Mouse (Mus musculus): ENCODE measurements around the gene Card6. TPM values are rescaled to one million over a fixed set of nuclear protein-coding genes. Genes with fewer than 3 reads are reported as not detected.

Gene Card6
- total and polyA plus RNA-seq, 3 experiments, result 0.08 to 0.13 TPM; not detected in 1

GRCm38 (mm10) chr15:5106293-5106692 lies 2.0 kb downstream of the Card6 start:
- peak; percentile 55 for DNase-seq (ENCODE audit: low read depth, low spot score)
- Histone ChIP-seq H3K9ac (ENCODE audit: control insufficient read depth, low read depth, low read length, poor library complexity, severe bottlenecking) (no peak overlapping the region), H3K79me2 (ENCODE audit: control insufficient read depth, insufficient read depth, low read length, poor library complexity) (no peaks in the 10 kb centered on the region), H3K4me1 (ENCODE audit: control insufficient read depth in 1 of 2, insufficient read depth in 2 of 2, low read length in 2 of 2) (peaks cover 0 to 11% of the 10 kb centered on the region in 2 experiments; a peak in 2 of 4 replicates), H3K27ac (ENCODE audit: control insufficient read depth, low read depth, low read length) (no peak overlapping the region), H3K9me3 (replicated peaks; ENCODE audit: insufficient read depth, low read length) (no peaks in the 10 kb centered on the region), H3K36me3 (ENCODE audit: control insufficient read depth in 1 of 2, insufficient read depth in 2 of 2, low read length in 2 of 2) (peaks cover 0 to 4% of the 10 kb centered on the region in 2 experiments; a peak in 1 of 4 replicates), H3K4me3 (ENCODE audit: control insufficient read depth in 1 of 2, insufficient read depth in 1 of 2, low read depth in 2 of 2, low read length in 2 of 2) (no peak overlapping the region), H3K27me3 (ENCODE audit: control insufficient read depth in 1 of 2, insufficient read depth in 2 of 2, low read length in 2 of 2) (no peaks in the 10 kb centered on the region)
- TF ChIP-seq RAD21 (IDR thresholded peaks at IDR 0.05; ENCODE audit: low read depth, low read length), result peak; percentile 78
- TF ChIP-seq MYC (IDR thresholded peaks at IDR 0.05; ENCODE audit: low read depth, low read length), result no peak
- peak; percentile 35 for TF ChIP-seq ZC3H11A (IDR thresholded peaks at IDR 0.05; ENCODE audit: low read depth, low read length)
- TF ChIP-seq CTCF (IDR thresholded peaks at IDR 0.05 in 2 of 3, conservative IDR thresholded peaks at IDR 0.05 in 1 of 3; ENCODE audit: control insufficient read depth in 1 of 3, insufficient read depth in 1 of 3, low read depth in 2 of 3, low read length in 3 of 3, poor library complexity in 1 of 3, severe bottlenecking in 1 of 3), result peak; percentile 15 to 62 (median 43); a peak in 5 of 6 replicates
- TF ChIP-seq JUND (IDR thresholded peaks at IDR 0.05; ENCODE audit: low read depth, low read length), result no peak
- TF ChIP-seq SMC3 (IDR thresholded peaks at IDR 0.05; ENCODE audit: low read depth, low read length), result peak; percentile 56
- peak; percentile 94 for TF ChIP-seq ZNF384 (IDR thresholded peaks at IDR 0.05; ENCODE audit: low read depth, low read length)
- TF ChIP-seq POLR2A (IDR thresholded peaks at IDR 0.05; ENCODE audit: control insufficient read depth in 1 of 2, insufficient read depth in 1 of 2, low read depth in 1 of 2, low read length in 2 of 2, poor library complexity in 1 of 2), result no peak

DNA sequence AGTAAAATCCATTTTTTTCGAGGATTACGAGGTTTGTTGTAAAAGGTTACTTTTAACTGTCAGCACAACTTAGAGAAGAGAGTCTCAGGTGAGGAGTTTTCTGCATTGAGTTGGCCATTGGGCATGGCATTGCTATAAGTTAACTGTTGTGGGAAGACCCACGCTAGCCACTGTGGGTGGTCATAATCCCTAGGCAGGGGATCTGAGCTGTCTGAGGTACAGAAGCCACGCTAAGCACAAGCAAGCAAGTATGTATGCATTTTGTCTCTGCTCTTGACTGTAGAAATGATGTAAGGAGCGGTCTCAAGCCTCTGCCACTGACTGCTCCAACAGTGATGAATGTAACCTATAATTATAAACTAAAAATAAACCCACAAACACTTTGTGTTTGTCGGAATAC lies 2.4 kb downstream of the Card6 start:
- Histone ChIP-seq H3K9ac (ENCODE audit: control insufficient read depth, low read depth, low read length, poor library complexity, severe bottlenecking) (no peak overlapping the region), H3K79me2 (ENCODE audit: control insufficient read depth, insufficient read depth, low read length, poor library complexity) (no peaks in the 10 kb centered on the region), H3K4me1 (ENCODE audit: control insufficient read depth in 1 of 2, insufficient read depth in 2 of 2, low read length in 2 of 2) (peaks cover 0 to 11% of the 10 kb centered on the region in 2 experiments; a peak in 2 of 4 replicates), H3K27ac (ENCODE audit: control insufficient read depth, low read depth, low read length) (no peak overlapping the region), H3K4me3 (ENCODE audit: control insufficient read depth in 1 of 2, insufficient read depth in 1 of 2, low read depth in 2 of 2, low read length in 2 of 2) (no peak overlapping the region), H3K9me3 (replicated peaks; ENCODE audit: insufficient read depth, low read length) (no peaks in the 10 kb centered on the region), H3K36me3 (ENCODE audit: control insufficient read depth in 1 of 2, insufficient read depth in 2 of 2, low read length in 2 of 2) (peaks cover 0 to 4% of the 10 kb centered on the region in 2 experiments; a peak in 1 of 4 replicates), H3K27me3 (ENCODE audit: control insufficient read depth in 1 of 2, insufficient read depth in 2 of 2, low read length in 2 of 2) (no peaks in the 10 kb centered on the region)
- TF ChIP-seq TAL1 (IDR thresholded peaks at IDR 0.05; ENCODE audit: low read length) (no peak), POLR2AphosphoS5 (IDR thresholded peaks at IDR 0.05; ENCODE audit: borderline replicate concordance, low read depth, low read length) (no peak), ZKSCAN1 (IDR thresholded peaks at IDR 0.05; ENCODE audit: low read depth, low read length) (no peak), BHLHE40 (IDR thresholded peaks at IDR 0.05; ENCODE audit: borderline replicate concordance, low read depth, low read length) (no peak), GATA1 (IDR thresholded peaks at IDR 0.05; ENCODE audit: low read depth, low read length) (no peak), SIN3A (IDR thresholded peaks at IDR 0.05; ENCODE audit: low read length) (no peak), MAFK (IDR thresholded peaks at IDR 0.05; ENCODE audit: borderline replicate concordance, low read depth, low read length) (no peak), TBP (IDR thresholded peaks at IDR 0.05; ENCODE audit: low read depth, low read length) (no peak), USF1 (IDR thresholded peaks at IDR 0.05; ENCODE audit: low read depth, low read length) (no peak), POLR2A (IDR thresholded peaks at IDR 0.05; ENCODE audit: control insufficient read depth in 1 of 2, insufficient read depth in 1 of 2, low read depth in 1 of 2, low read length in 2 of 2, poor library complexity in 1 of 2) (no peak), MAZ (IDR thresholded peaks at IDR 0.05; ENCODE audit: low read depth, low read length) (no peak), HCFC1 (IDR thresholded peaks at IDR 0.05; ENCODE audit: low read depth, low read length) (no peak)
- no peak for DNase-seq (ENCODE audit: low read depth, low spot score)

Measured in MEL (cell line).